Mouse (Mus musculus) retina, embryonic 14.5 days (tissue): Measurements from ENCODE around the gene Tnfaip8l3.

Experiments used
- DNase-seq: peaks from one replicate; pipeline ENCODE4 v3.0.0-alpha.2; 2015; ENCODE audit warnings: low spot score

Gene Tnfaip8l3

DNA sequence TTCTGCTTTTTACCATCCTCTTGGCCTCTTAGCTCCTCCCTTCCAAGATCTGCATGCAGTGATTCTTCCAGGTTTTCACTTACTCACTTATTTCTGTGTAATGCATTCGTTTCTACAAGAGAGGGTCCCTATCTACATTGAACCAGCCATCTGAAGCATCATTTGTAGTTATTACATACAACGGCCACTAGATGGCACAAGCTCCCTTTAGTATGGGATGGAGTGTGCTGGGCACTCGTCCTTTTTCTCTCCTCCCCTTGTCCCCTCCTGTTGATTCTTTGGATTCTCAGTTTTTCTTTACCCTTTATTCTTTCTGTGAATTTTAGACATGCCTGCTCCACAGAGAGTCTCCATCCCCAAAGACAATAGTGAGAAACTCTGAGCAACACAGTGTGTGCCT is 77.3 kb downstream of the Tnfaip8l3 start:
- DNase-seq: peak; percentile 79

GRCm38 (mm10) chr9:53986972-53987371 is 81.2 kb downstream of the Tnfaip8l3 start:
- peak; percentile 70 for DNase-seq

DNA sequence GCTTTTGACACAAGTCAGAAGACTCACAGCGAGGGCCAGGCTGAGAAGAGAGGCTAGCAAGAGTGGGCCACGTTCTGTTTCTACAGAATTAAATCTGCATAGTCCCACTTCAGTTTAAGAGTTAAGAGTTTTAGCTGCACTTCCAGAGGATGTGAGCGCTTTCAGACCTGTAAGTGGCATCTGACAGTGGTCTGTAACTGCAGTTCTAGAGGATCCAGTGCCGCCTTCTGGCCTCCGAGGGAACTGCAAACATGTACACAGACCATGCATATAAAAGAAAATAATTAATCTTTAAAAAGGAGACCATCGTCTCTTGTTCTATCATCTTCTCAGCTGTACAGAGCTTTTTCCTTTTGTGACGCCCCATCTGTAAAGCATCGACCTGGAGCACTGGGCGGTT is 83.3 kb downstream of the Tnfaip8l3 start:
- peak; percentile 75 for DNase-seq

- peak; percentile 81 for DNase-seq
These were observed 93.1 kb downstream of the Tnfaip8l3 start, which contains the start of gene Elmod1 for GRCm38 (mm10) chr9:53975122-53975518. Gene Elmod1 (minus strand): TSS chr9:53975301.

GRCm38 (mm10) chr9:53974328-53975121 is 93.7 kb downstream of the Tnfaip8l3 start:
- peak; percentile 69 for DNase-seq

DNA sequence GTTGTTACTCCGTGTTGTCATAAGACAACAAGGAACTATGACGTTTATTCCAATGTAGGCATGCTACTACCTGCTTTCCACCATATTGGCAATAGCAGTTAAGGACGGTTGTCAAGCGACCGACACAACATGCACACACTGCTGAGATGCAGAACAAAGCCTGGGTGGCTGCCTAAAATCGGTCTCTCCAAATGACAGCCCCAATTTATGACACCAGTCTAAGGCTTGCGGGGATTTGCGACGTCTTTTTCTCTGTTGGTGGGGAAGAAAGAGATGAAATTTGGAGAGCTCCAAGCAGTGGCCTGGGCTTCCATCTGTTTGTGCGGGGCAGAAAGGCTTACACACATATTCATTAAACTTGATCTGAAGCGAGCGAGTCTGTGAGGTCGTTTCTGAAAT is 94.3 kb downstream of the Tnfaip8l3 start:
- DNase-seq: peak; percentile 8
